Comparison of ENCODE assay signal across 9 mouse cellular contexts in the genomic region with DNA sequence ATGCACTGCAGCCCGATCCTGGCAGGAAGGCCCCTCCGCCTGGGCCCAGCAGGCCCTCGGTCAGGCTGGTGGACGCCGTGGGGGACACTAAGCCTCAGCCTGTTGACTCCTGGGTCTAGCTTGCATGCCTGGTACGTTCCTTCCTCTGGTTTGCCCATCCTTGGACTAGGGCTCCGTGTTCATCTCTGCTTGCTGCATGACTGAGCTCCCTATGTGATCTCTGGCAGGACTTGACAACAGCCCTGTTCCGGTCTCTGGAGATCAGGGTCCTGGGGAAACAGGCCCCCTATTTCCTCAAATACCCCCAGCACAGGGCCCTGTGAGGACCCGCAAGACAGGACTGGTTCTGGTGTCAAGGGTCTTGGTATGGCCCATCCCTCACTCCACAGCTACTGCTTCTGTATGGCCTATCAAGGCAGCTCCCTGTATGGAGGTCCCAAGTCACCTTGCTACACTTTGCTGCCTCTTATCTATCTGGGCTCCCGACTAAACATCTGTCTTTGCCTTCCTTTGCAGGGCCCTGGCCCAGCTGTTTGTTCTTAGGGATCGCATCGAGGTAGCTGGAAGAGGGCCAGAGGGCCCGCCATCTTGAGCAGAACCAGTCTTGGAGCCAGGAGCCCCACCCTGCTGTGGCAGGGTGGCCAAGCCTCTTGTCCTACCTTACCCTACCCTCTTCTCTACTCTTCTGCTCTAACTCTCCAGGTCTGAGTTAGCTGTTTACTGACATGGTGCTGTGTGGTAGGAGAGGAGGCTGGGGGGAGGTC. TPM values are rescaled to one million over a fixed set of nuclear protein-coding genes. Genes with fewer than 3 reads are reported as not detected.
DNase-seq lines count a peak whose midpoint lies in the region; ATAC-seq and TF ChIP-seq lines count a peak whose summit lies in the region.
"Had no signal": no experiment of that assay in that cellular context is flagged by ENCODE, and none has a peak within 500 bp of the region (broad histone marks: within the 10 kb centered on the region; RNA-seq: fewer than 3 reads in every experiment).

No protein-coding gene starts in this region.

- peak overlapping the region; percentile 53 for H3K27ac ChIP-seq in gastrocnemius, adult 2 months
- peak overlapping the region; percentile 51; the same call in 1 of the 2 replicates for H3K27ac ChIP-seq in limb, embryonic 12.5 days
- H3K27ac ChIP-seq in limb, embryonic 10.5 days, result no peak overlapping the region
- H3K27ac ChIP-seq in forebrain, postnatal 0 days (ENCODE audit: low read depth, low read length), result peak overlapping the region; percentile 45; the same call in 1 of the 2 replicates

- intact Hi-C loops in gastrocnemius, adult 2 months (cut with DNase I), result loop anchor here (5.0 kb wide), 1 partner anchor 53 kb away; no protein-coding TSS in a partner anchor

- H3K9ac ChIP-seq in limb, embryonic 12.5 days (replicated peaks), result no peak overlapping the region
- peak overlapping the region; percentile 14; the same call in 1 of the 2 replicates for H3K9ac ChIP-seq in forebrain, postnatal 0 days

- no peak for ATAC-seq in limb, embryonic 12.5 days (ENCODE audit: insufficient number of reproducible peaks, insufficient read depth, low FRiP score, low TSS enrichment, low read depth)
- no peak for ATAC-seq in forebrain, postnatal 0 days

- peaks cover 93% of the 10 kb centered on the region for H3K36me3 ChIP-seq in limb, embryonic 12.5 days
- H3K36me3 ChIP-seq in limb, embryonic 10.5 days, result peaks cover 94% of the 10 kb centered on the region
- peaks cover 70% of the 10 kb centered on the region for H3K36me3 ChIP-seq in forebrain, postnatal 0 days (ENCODE audit: insufficient read depth)
- H3K36me3 ChIP-seq in myocyte (ENCODE audit: control insufficient read depth, insufficient read depth), result peaks cover 14% of the 10 kb centered on the region

- 85% methylated on average over 13 of the region's 13 CpGs for WGBS in limb, embryonic 12.5 days
- whole genome bisulfite sequencing in limb, embryonic 10.5 days, result 92% methylated on average over 13 of the region's 13 CpGs
- WGBS in forebrain, postnatal 0 days, result 82% methylated on average over 13 of the region's 13 CpGs

- DNase-seq in gastrocnemius, adult 2 months, result no peak
- DNase-seq in gastrocnemius, adult 18-20 months (ENCODE audit: low spot score), result no peak
- DNase-seq in limb, embryonic 10.5 days (ENCODE audit: low spot score), result no peak
- DNase-seq in forebrain, postnatal 0 days, result no peak
- no peak for DNase-seq in testis, postnatal 10 days (ENCODE audit: low spot score)
- no peak for DNase-seq in testis, postnatal 14 days (ENCODE audit: low spot score)
- DNase-seq: lung, adult 2 months had no signal

- TF ChIP-seq CTCF in gastrocnemius, adult 2 months (IDR thresholded peaks at IDR 0.05), result no peak
- TF ChIP-seq CTCF in forebrain, postnatal 0 days (IDR thresholded peaks at IDR 0.05; ENCODE audit: low read depth), result no peak

- no peak overlapping the region for H3K4me3 ChIP-seq in gastrocnemius, adult 2 months
- H3K4me3 ChIP-seq in limb, embryonic 12.5 days (replicated peaks), result no peak overlapping the region
- H3K4me3 ChIP-seq in limb, embryonic 10.5 days, result no peak overlapping the region
- no peak overlapping the region for H3K4me3 ChIP-seq in forebrain, postnatal 0 days (ENCODE audit: low read depth, low read length)
- no peak overlapping the region for H3K4me3 ChIP-seq in myocyte

- H3K27me3 ChIP-seq in limb, embryonic 12.5 days, result no peaks in the 10 kb centered on the region
- no peaks in the 10 kb centered on the region for H3K27me3 ChIP-seq in limb, embryonic 10.5 days (ENCODE audit: low read depth, poor library complexity, severe bottlenecking)
- H3K27me3 ChIP-seq in forebrain, postnatal 0 days (ENCODE audit: insufficient read depth, low read length), result no peaks in the 10 kb centered on the region
- no peaks in the 10 kb centered on the region for H3K27me3 ChIP-seq in myocyte (ENCODE audit: control insufficient read depth, insufficient read depth, insufficient read length)

- TF ChIP-seq POLR2A in myocyte (IDR thresholded peaks at IDR 0.05; ENCODE audit: insufficient read length, low read depth), result peak; percentile 11

- H3K4me2 ChIP-seq in limb, embryonic 12.5 days, result no peak overlapping the region
- H3K4me2 ChIP-seq in forebrain, postnatal 0 days (ENCODE audit: low read depth), result no peak overlapping the region
- no peak overlapping the region for H3K4me2 ChIP-seq in myocyte (ENCODE audit: low read depth)

- H3ac ChIP-seq in myocyte (ENCODE audit: control insufficient read depth, insufficient read length), result no peak overlapping the region

- H3K79me2 ChIP-seq in myocyte (ENCODE audit: control insufficient read depth, insufficient read depth), result no peaks in the 10 kb centered on the region

- peaks cover 9% of the 10 kb centered on the region for H3K4me1 ChIP-seq in limb, embryonic 12.5 days (replicated peaks)
- peaks cover 10% of the 10 kb centered on the region for H3K4me1 ChIP-seq in limb, embryonic 10.5 days
- 0 out of 2 replicates have a peak, but pooled peaks cover 4% of the 10 kb centered on the region for H3K4me1 ChIP-seq in forebrain, postnatal 0 days (ENCODE audit: insufficient read depth)

- no peaks in the 10 kb centered on the region for H3K9me3 ChIP-seq in limb, embryonic 12.5 days
- no peaks in the 10 kb centered on the region for H3K9me3 ChIP-seq in limb, embryonic 10.5 days (replicated peaks)
- H3K9me3 ChIP-seq in forebrain, postnatal 0 days (ENCODE audit: low read length), result no peaks in the 10 kb centered on the region

TF ChIP-seq in myocyte, 11 proteins besides CTCF, POLR2A, EP300 and RAD21:
- TF ChIP-seq E2F4 (IDR thresholded peaks at IDR 0.05; ENCODE audit: insufficient read depth) (no peak), USF1 (IDR thresholded peaks at IDR 0.05; ENCODE audit: low read depth) (no peak), MYOG (IDR thresholded peaks at IDR 0.05; ENCODE audit: control insufficient read depth in 1 of 3, insufficient read depth in 1 of 3, insufficient read length in 2 of 3, low read depth in 2 of 3) (no peak), MYOD1 (IDR thresholded peaks at IDR 0.05; ENCODE audit: control insufficient read depth in 1 of 3, insufficient read length in 2 of 3, low read depth in 2 of 3) (no peak), TCF3 (IDR thresholded peaks at IDR 0.05; ENCODE audit: insufficient read length, low read depth) (no peak), TCF12 (IDR thresholded peaks at IDR 0.05; ENCODE audit: insufficient read depth, poor library complexity, severe bottlenecking) (no peak), POLR2AphosphoS2 (IDR thresholded peaks at IDR 0.05; ENCODE audit: insufficient read length, low read depth) (no peak), SRF (IDR thresholded peaks at IDR 0.05; ENCODE audit: control insufficient read depth, insufficient read length, low read depth) (no peak), REST (IDR thresholded peaks at IDR 0.05; ENCODE audit: insufficient read depth, insufficient read length) (no peak), MAX (IDR thresholded peaks at IDR 0.05; ENCODE audit: low read depth) (no peak), CEBPB (IDR thresholded peaks at IDR 0.05; ENCODE audit: insufficient read depth, poor library complexity, severe bottlenecking) (no peak)
TF ChIP-seq in myocyte: peak in this region for 0.

RNA-seq across cellular contexts. Expression of gene Txnrd2, which starts 20.9 kb away (rescaled TPM):
- 10 to 100 TPM; 18.9 to 21.4 TPM for total RNA-seq in gastrocnemius, adult 2 months (2021)
- 10 to 100 TPM; 19.8 to 20.8 TPM for total RNA-seq in gastrocnemius, adult 18-20 months (2021)
- polyA plus RNA-seq in limb, embryonic 12.5 days (2016; fragmentation: Nextera tagmentation; extraction: Ambion mirVana), result 23.1 and 26.1 TPM in 2 replicates
- polyA plus RNA-seq in limb, embryonic 10.5 days (2016; fragmentation: Nextera tagmentation; extraction: Ambion mirVana), result 29.6 and 32.2 TPM in 2 replicates
- total RNA-seq in forebrain, postnatal 0 days (2014; rRNA removed), result 9.7 and 11.5 TPM in 2 replicates
- polyA plus RNA-seq in forebrain, postnatal 0 days (2015; fragmentation: Nextera tagmentation; extraction: Ambion mirVana), result 28.0 and 34.4 TPM in 2 replicates
- polyA plus RNA-seq in myocyte (2012; fragmentation: generic; extraction: Trizol), result 21.3 TPM

RNA-seq across cellular contexts. Expression of gene Comt, which starts 21.4 kb away (rescaled TPM):
- total RNA-seq in gastrocnemius, adult 2 months (2021), result 10 to 100 TPM; 35.4 to 43.5 TPM
- total RNA-seq in gastrocnemius, adult 18-20 months (2021), result 10 to 100 TPM; 37.3 to 41.0 TPM
- 66.5 and 71.0 TPM in 2 replicates for polyA plus RNA-seq in limb, embryonic 12.5 days (2016; fragmentation: Nextera tagmentation; extraction: Ambion mirVana)
- 54.7 and 61.1 TPM in 2 replicates for polyA plus RNA-seq in limb, embryonic 10.5 days (2016; fragmentation: Nextera tagmentation; extraction: Ambion mirVana)
- total RNA-seq in forebrain, postnatal 0 days (2014; rRNA removed), result 65.6 and 68.4 TPM in 2 replicates
- 79.9 and 105 TPM in 2 replicates for polyA plus RNA-seq in forebrain, postnatal 0 days (2015; fragmentation: Nextera tagmentation; extraction: Ambion mirVana)
- polyA plus RNA-seq in myocyte (2012; fragmentation: generic; extraction: Trizol), result 93.6 TPM

RNA-seq across cellular contexts. Expression of gene Arvcf, which starts 57.3 kb away (rescaled TPM):
- total RNA-seq in gastrocnemius, adult 2 months (2021), result 1 to 10 TPM; 7.0 to 8.9 TPM
- 1 to 10 TPM; 7.7 to 8.4 TPM for total RNA-seq in gastrocnemius, adult 18-20 months (2021)
- polyA plus RNA-seq in limb, embryonic 12.5 days (2016; fragmentation: Nextera tagmentation; extraction: Ambion mirVana), result 46.3 and 50.6 TPM in 2 replicates
- 44.8 and 56.1 TPM in 2 replicates for polyA plus RNA-seq in limb, embryonic 10.5 days (2016; fragmentation: Nextera tagmentation; extraction: Ambion mirVana)
- total RNA-seq in forebrain, postnatal 0 days (2014; rRNA removed), result 103 and 120 TPM in 2 replicates
- polyA plus RNA-seq in forebrain, postnatal 0 days (2015; fragmentation: Nextera tagmentation; extraction: Ambion mirVana), result 31.2 and 42.8 TPM in 2 replicates
- polyA plus RNA-seq in myocyte (2012; fragmentation: generic; extraction: Trizol), result 7.6 TPM

RNA-seq across cellular contexts. Expression of gene Tango2, which starts 57.4 kb away (rescaled TPM):
- 10 to 100 TPM; 41.8 to 59.7 TPM for total RNA-seq in gastrocnemius, adult 2 months (2021)
- 10 to 100 TPM; 42.5 to 54.5 TPM for total RNA-seq in gastrocnemius, adult 18-20 months (2021)
- 21.7 and 21.8 TPM in 2 replicates for polyA plus RNA-seq in limb, embryonic 12.5 days (2016; fragmentation: Nextera tagmentation; extraction: Ambion mirVana)
- 20.2 and 23.7 TPM in 2 replicates for polyA plus RNA-seq in limb, embryonic 10.5 days (2016; fragmentation: Nextera tagmentation; extraction: Ambion mirVana)
- 25.5 and 43.0 TPM in 2 replicates for total RNA-seq in forebrain, postnatal 0 days (2014; rRNA removed)
- polyA plus RNA-seq in forebrain, postnatal 0 days (2015; fragmentation: Nextera tagmentation; extraction: Ambion mirVana), result 69.9 and 75.9 TPM in 2 replicates
- polyA plus RNA-seq in myocyte (2012; fragmentation: generic; extraction: Trizol), result 22.2 TPM
